Mouse (Mus musculus) thymus, adult 2 months (tissue): Measurements from ENCODE around the gene Olfr784.

Source experiments
- CTCF ChIP-seq: fragments of 200-500 bp; IDR thresholded peaks from 2 replicates; pipeline ENCODE4 v1.5.1; 2012; ENCODE audit warnings: mild to moderate bottlenecking, control low read depth, low read length, moderate library complexity, borderline replicate concordance; ENCODE audit not compliant: control insufficient read depth, poor library complexity, insufficient read depth; ENCODE audit errors: extremely low read depth
- POLR2A ChIP-seq: fragments of 200-500 bp; IDR thresholded peaks from 2 replicates; pipeline ENCODE4 v1.6.1; 2012; ENCODE audit warnings: mild to moderate bottlenecking, low read length, control low read depth, moderate library complexity; ENCODE audit not compliant: control insufficient read depth, poor library complexity, insufficient read depth; ENCODE audit errors: extremely low read depth

GRCm38 (mm10) chr10:129405126-129405525, 21.2 kb downstream of the Olfr784 start, which contains the start of gene Olfr785:
- TF ChIP-seq POLR2A (no peak), CTCF (no peak)
